Mouse (Mus musculus) spleen, postnatal 0 days (tissue): ENCODE results near the gene Map4k3. TPM values are rescaled to one million over a fixed set of nuclear protein-coding genes. Genes with fewer than 3 reads are reported as not detected.

ENCODE experiments used
- polyA plus RNA-seq: library from polyadenylated mRNA; unstranded; fragments of >200 nt; fragmentation: Nextera tagmentation; extraction: Ambion mirVana; gene quantifications from 2 replicates; pipeline ENCODE4 v1.2.1, GENCODE M21; 2015

The Map4k3 gene
- polyA plus RNA-seq: 8.7 and 10.0 TPM in 2 replicates

GRCm38 (mm10) chr17:80728062-80728858 is at the start of gene Map4k3:
Gene Map4k3 (minus strand): TSS chr17:80728485.

GRCm38 (mm10) chr17:80577639-80578038 is 150.6 kb downstream of the Map4k3 start, which contains the start of gene Cdkl4:
Gene Cdkl4 (minus strand): TSS chr17:80577813.

Other genes with a start within 250 kb of the Map4k3 start
- 2.1 and 2.2 TPM in 2 replicates for gene Sos1, start 248.0 kb downstream of the Map4k3 start, polyA plus RNA-seq
- 0.12 and 0.20 TPM in 2 replicates for gene Cdkl4, start 150.7 kb downstream of the Map4k3 start, polyA plus RNA-seq
- 0.95 TPM in 2 replicates for gene Tmem178, start 216.1 kb upstream of the Map4k3 start, polyA plus RNA-seq